Comparison of ENCODE assay signal across 15 mouse cellular contexts in the genomic region with DNA sequence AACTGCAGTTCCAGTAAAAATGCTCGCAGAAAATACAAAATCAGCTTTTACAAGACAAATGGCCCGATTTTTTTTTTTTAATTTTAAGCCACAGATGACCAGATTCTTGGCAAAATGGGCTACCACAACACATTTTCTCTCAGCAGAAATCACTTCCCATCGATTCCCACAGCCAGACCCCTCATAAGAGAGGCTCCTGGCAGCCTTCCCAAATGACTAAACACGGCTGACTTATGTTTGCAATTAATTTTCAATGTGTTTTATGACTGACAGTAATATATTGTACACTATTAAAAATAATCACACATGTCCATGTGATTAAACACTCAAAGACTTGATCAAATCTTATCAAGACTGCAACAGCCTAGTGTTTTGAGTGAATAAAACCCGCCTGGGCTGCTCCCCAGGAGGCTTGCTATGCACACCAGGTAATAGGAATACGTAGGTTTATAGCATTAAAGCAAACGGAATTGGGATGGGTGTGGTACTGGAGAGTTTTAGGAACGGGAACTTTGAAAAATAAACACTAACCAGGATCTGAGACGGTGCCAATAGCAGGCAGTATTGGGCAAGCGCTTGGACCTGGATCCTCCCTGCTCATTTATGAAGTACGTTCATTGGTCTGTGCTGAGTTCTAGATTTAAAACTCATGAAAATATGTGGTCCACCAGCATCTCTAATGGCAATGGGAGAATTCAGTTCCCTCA.
DNase-seq lines count a peak whose midpoint lies in the region; ATAC-seq and TF ChIP-seq lines count a peak whose summit lies in the region.
"Had no signal": no experiment of that assay in that cellular context is flagged by ENCODE, and none has a peak within 500 bp of the region (broad histone marks: within the 10 kb centered on the region; RNA-seq: fewer than 3 reads in every experiment).

No protein-coding gene starts in this region.

- H3K27ac ChIP-seq in kidney, adult 2 months (ENCODE audit: insufficient read depth, low read depth, low read length) = no peak overlapping the region
- H3K27ac ChIP-seq in limb, embryonic 14.5 days (replicated peaks; ENCODE audit: low read depth, low read length) = no peak overlapping the region
- no peak overlapping the region for H3K27ac ChIP-seq in stomach, postnatal 0 days (replicated peaks)
- H3K27ac ChIP-seq: layer of hippocampus, adult 2 months; midbrain, embryonic 12.5 days had no signal

- TF ChIP-seq EP300 in stomach, postnatal 0 days (optimal IDR thresholded peaks at IDR 0.05) = no peak

- peaks cover 3% of the 10 kb centered on the region; the same call in 1 of the 2 replicates for H3K4me1 ChIP-seq in kidney, adult 2 months (ENCODE audit: control insufficient read depth, insufficient read depth, low read length)
- H3K4me1 ChIP-seq in limb, embryonic 14.5 days (ENCODE audit: control insufficient read depth, insufficient read depth, low read length) = peaks cover 32% of the 10 kb centered on the region
- peaks cover 6% of the 10 kb centered on the region; the same call in 1 of the 2 replicates for H3K4me1 ChIP-seq in stomach, postnatal 0 days (replicated peaks; ENCODE audit: control insufficient read depth, insufficient read depth)

- H3K36me3 ChIP-seq in kidney, adult 2 months (ENCODE audit: control insufficient read depth, insufficient read depth, low read length) = no peaks in the 10 kb centered on the region
- no peaks in the 10 kb centered on the region for H3K36me3 ChIP-seq in limb, embryonic 14.5 days (ENCODE audit: control insufficient read depth, insufficient read depth, low read length)
- H3K36me3 ChIP-seq in stomach, postnatal 0 days (ENCODE audit: control insufficient read depth, insufficient read depth, low read length) = no peaks in the 10 kb centered on the region
- H3K36me3 ChIP-seq: midbrain, embryonic 12.5 days had no signal

- H3K9ac ChIP-seq in limb, embryonic 14.5 days (ENCODE audit: low read depth, low read length, severe bottlenecking) = no peak overlapping the region
- H3K9ac ChIP-seq in stomach, postnatal 0 days (ENCODE audit: low read length) = no peak overlapping the region
- H3K9ac ChIP-seq: midbrain, embryonic 12.5 days had no signal

- H3K9me3 ChIP-seq in limb, embryonic 14.5 days (ENCODE audit: control insufficient read depth, low read length) = no peaks in the 10 kb centered on the region
- no peaks in the 10 kb centered on the region for H3K9me3 ChIP-seq in stomach, postnatal 0 days (ENCODE audit: control insufficient read depth, low read length)
- H3K9me3 ChIP-seq: midbrain, embryonic 12.5 days had no signal

- DNase-seq in kidney, adult 2 months = peak; percentile 23
- no peak for DNase-seq in kidney, adult 8-10 months
- DNase-seq in urinary bladder, postnatal 14 days (ENCODE audit: low spot score) = peak; percentile 19
- no peak for DNase-seq in urinary bladder, postnatal 4 days (ENCODE audit: low spot score in 2 of 2)
- peak; percentile 75 for DNase-seq in limb, embryonic 14.5 days (ENCODE audit: low spot score)
- DNase-seq in stomach, postnatal 0 days (ENCODE audit: low spot score) = no peak
- no peak for DNase-seq in left cerebral cortex, adult 18-20 months (ENCODE audit: low spot score in 2 of 2)
- no peak for DNase-seq in layer of hippocampus, adult 18-20 months (ENCODE audit: low spot score in 2 of 2)
- DNase-seq: adrenal gland, adult 2 months; gastrocnemius, postnatal 14 days; kidney, adult 9 months had no signal

- 59% methylated on average over 11 of the region's 11 CpGs for WGBS in kidney, adult 2 months
- WGBS in limb, embryonic 14.5 days = 23% methylated on average over 11 of the region's 11 CpGs
- 23% methylated on average over 11 of the region's 11 CpGs for WGBS in stomach, postnatal 0 days

- ATAC-seq in limb, embryonic 14.5 days (ENCODE audit: low FRiP score, low read depth) = peak; percentile 76
- ATAC-seq in stomach, postnatal 0 days (ENCODE audit: low FRiP score, low TSS enrichment) = peak; percentile 59; the same call in 1 of the 2 replicates
- ATAC-seq: Patski had no signal

- TF ChIP-seq POLR2A in kidney, adult 2 months (IDR thresholded peaks at IDR 0.05; ENCODE audit: low read depth, low read length) = no peak
- no peak for TF ChIP-seq POLR2A in limb, embryonic 14.5 days (IDR thresholded peaks at IDR 0.05; ENCODE audit: borderline replicate concordance, extremely low read depth, insufficient read depth, insufficient read length)

- H3K4me3 ChIP-seq in kidney, adult 2 months (ENCODE audit: insufficient read depth, low read depth, low read length) = no peak overlapping the region
- no peak overlapping the region for H3K4me3 ChIP-seq in limb, embryonic 14.5 days (replicated peaks; ENCODE audit: low read length)
- no peak overlapping the region for H3K4me3 ChIP-seq in stomach, postnatal 0 days (ENCODE audit: low read depth, low read length)
- H3K4me3 ChIP-seq: layer of hippocampus, adult 2 months; midbrain, embryonic 12.5 days had no signal

- TF ChIP-seq CTCF in kidney, adult 2 months (conservative IDR thresholded peaks at IDR 0.05; ENCODE audit: insufficient read depth, insufficient read length, low read depth, low read length) = no peak
- TF ChIP-seq CTCF in stomach, postnatal 0 days (IDR thresholded peaks at IDR 0.05; ENCODE audit: low read depth) = no peak

- no peak overlapping the region for H3K4me2 ChIP-seq in limb, embryonic 14.5 days (replicated peaks; ENCODE audit: low read depth, low read length, severe bottlenecking)
- H3K4me2 ChIP-seq in stomach, postnatal 0 days (replicated peaks; ENCODE audit: low read depth) = no peak overlapping the region
- H3K4me2 ChIP-seq: midbrain, embryonic 12.5 days had no signal

- no peaks in the 10 kb centered on the region for H3K27me3 ChIP-seq in kidney, adult 2 months (replicated peaks; ENCODE audit: control insufficient read depth, insufficient read depth, low read length)
- no peaks in the 10 kb centered on the region for H3K27me3 ChIP-seq in limb, embryonic 14.5 days (ENCODE audit: control insufficient read depth, insufficient read depth, low read length)
- no peaks in the 10 kb centered on the region for H3K27me3 ChIP-seq in stomach, postnatal 0 days (ENCODE audit: control insufficient read depth, insufficient read depth, low read length)
- H3K27me3 ChIP-seq: CH12.LX; midbrain, embryonic 12.5 days; Patski had no signal

Comparison
In these comparisons a context has a peak if more than half of its experiments do, and no peak if none do; other contexts are left out.
1. DNase-seq: peak in kidney, adult 2 months (single experiment), urinary bladder, postnatal 14 days (single experiment) and limb, embryonic 14.5 days (single experiment); none in kidney, adult 8-10 months (0 of 2), urinary bladder, postnatal 4 days (0 of 2), stomach, postnatal 0 days (single experiment), left cerebral cortex, adult 18-20 months (0 of 2) and layer of hippocampus, adult 18-20 months (0 of 2).